Mouse (Mus musculus) neural tube, postnatal 0 days (tissue): ENCODE measurements around the gene Dnaaf2. TPM values are rescaled to one million over a fixed set of nuclear protein-coding genes. Genes with fewer than 3 reads are reported as not detected.

ENCODE experiments used
- microRNA-seq: library from miRNA; unstranded; fragments of <30 nt; microRNA quantifications from one replicate; pipeline ENCODE4, GENCODE M21; 2016
- polyA plus RNA-seq: library from polyadenylated mRNA; unstranded; fragments of >200 nt; fragmentation: Nextera tagmentation; extraction: Ambion mirVana; gene quantifications from 2 replicates; pipeline ENCODE4 v1.2.1, GENCODE M21; 2015

Gene Dnaaf2
- 6.1 and 7.6 TPM in 2 replicates for polyA plus RNA-seq

GRCm38 (mm10) chr12:69198164-69198535 is at the start of gene Dnaaf2:
Gene Dnaaf2 (minus strand): TSS chr12:69198429.

GRCm38 (mm10) chr12:69240876-69241275 is 42.6 kb upstream of the Dnaaf2 start, which contains the start of gene Klhdc1:
Gene Klhdc1 (plus strand): TSS chr12:69241176.

GRCm38 (mm10) chr12:69227776-69228466 is 29.7 kb upstream of the Dnaaf2 start, which contains the start of gene Pole2:
Gene Pole2 (minus strand): TSS chr12:69228195.

GRCm38 (mm10) chr12:69204052-69204833 is 6.0 kb upstream of the Dnaaf2 start, which contains the start of gene Gm49384:
Gene Gm49384 (minus strand): TSS chr12:69204267.

GRCm38 (mm10) chr12:69196444-69197377 is 1.5 kb downstream of the Dnaaf2 start, which contains the start of gene Gm49383:
Gene Gm49383 (minus strand): TSS chr12:69197104.

GRCm38 (mm10) chr12:69183583-69184308 is 14.5 kb downstream of the Dnaaf2 start, which contains the start of the genes Rpl36al and Mgat2:
Gene Rpl36al (minus strand): TSS chr12:69184083.
Gene Mgat2 (plus strand): TSS chr12:69184157.

GRCm38 (mm10) chr12:69168461-69169106 is 29.6 kb downstream of the Dnaaf2 start, which contains the start of gene Lrr1:
Gene Lrr1 (plus strand): TSS chr12:69168814.

GRCm38 (mm10) chr12:69158765-69159577 is 39.3 kb downstream of the Dnaaf2 start, which contains the start of gene Rps29:
Gene Rps29 (minus strand): TSS chr12:69159186.

Small RNAs within 50 kb of the gene (microRNA-seq; reads per million reads assigned to microRNA genes)
- not detected for gene Gm47287
- gene Gm47295, result 0.87 reads per million

Other genes with a start within 250 kb of the Dnaaf2 start
- gene Rps29, start 39.2 kb downstream of the Dnaaf2 start, polyA plus RNA-seq, result 1,295 and 1,457 TPM in 2 replicates
- gene Lrr1, start 29.6 kb downstream of the Dnaaf2 start, polyA plus RNA-seq, result 2.1 and 2.6 TPM in 2 replicates
- gene Rpl36al, start 14.3 kb downstream of the Dnaaf2 start, polyA plus RNA-seq, result 407 and 479 TPM in 2 replicates
- 42.0 and 51.9 TPM in 2 replicates for gene Mgat2, start 14.3 kb downstream of the Dnaaf2 start, polyA plus RNA-seq
- gene Gm49383, start 1.3 kb downstream of the Dnaaf2 start, polyA plus RNA-seq, result 9.5 and 9.6 TPM in 2 replicates
- gene Gm49384, start 5.8 kb upstream of the Dnaaf2 start, polyA plus RNA-seq, result 6.5 and 6.9 TPM in 2 replicates
- gene Pole2, start 29.8 kb upstream of the Dnaaf2 start, polyA plus RNA-seq, result 3.2 and 3.7 TPM in 2 replicates
- 19.9 and 31.8 TPM in 2 replicates for gene Klhdc1, start 42.7 kb upstream of the Dnaaf2 start, polyA plus RNA-seq
- gene Klhdc2, start 98.3 kb upstream of the Dnaaf2 start, polyA plus RNA-seq, result 222 and 243 TPM in 2 replicates
- 77.9 and 80.5 TPM in 2 replicates for gene Nemf, start 158.7 kb upstream of the Dnaaf2 start, polyA plus RNA-seq
- 35.8 and 48.0 TPM in 2 replicates for gene Arf6, start 173.7 kb upstream of the Dnaaf2 start, polyA plus RNA-seq
- gene Gm9887, start 174.0 kb upstream of the Dnaaf2 start, polyA plus RNA-seq, result 0.83 and 1.4 TPM in 2 replicates